Mouse (Mus musculus) midbrain, embryonic 11.5 days (tissue): ENCODE results near the gene Tenm4. TPM values are rescaled to one million over a fixed set of nuclear protein-coding genes. Genes with fewer than 3 reads are reported as not detected.

Experiments used
- ATAC-seq: fragments of 200-750 bp; cut with Nextera tagmentation; 2 replicates; pipeline ENCODE4 v1.8.0; 2017; ENCODE audit warnings: moderate TSS enrichment, moderate library complexity; ENCODE audit not compliant: low FRiP score
- DNase-seq: peaks from one replicate; pipeline ENCODE4 v3.0.0; 2015; ENCODE audit warnings: low spot score; ENCODE audit errors: missing footprints
- H3K27ac ChIP-seq: fragments of 300-500 bp; sonication (generic); 2 replicates; pipeline ENCODE4 v1.5.1; 2014; ENCODE audit warnings: low read depth, low read length
- H3K27me3 ChIP-seq: fragments of 300-500 bp; sonication (generic); 2 replicates; pipeline ENCODE4 v1.6.1; 2014; ENCODE audit warnings: mild to moderate bottlenecking, low read length, moderate library complexity, mixed read lengths; ENCODE audit not compliant: control insufficient read depth, insufficient read depth
- H3K36me3 ChIP-seq: fragments of 300-500 bp; sonication (generic); 2 replicates; pipeline ENCODE4 v1.6.1; 2014; ENCODE audit warnings: mild to moderate bottlenecking, low read length, moderate library complexity, mixed read lengths; ENCODE audit not compliant: control insufficient read depth, insufficient read depth
- H3K4me1 ChIP-seq: fragments of 300-500 bp; sonication (generic); 2 replicates; pipeline ENCODE4 v1.6.1; 2014; ENCODE audit warnings: low read length; ENCODE audit not compliant: control insufficient read depth, insufficient read depth
- H3K4me2 ChIP-seq: fragments of 300-500 bp; sonication (generic); 2 replicates; pipeline ENCODE4 v1.6.1; 2014; ENCODE audit warnings: mild to moderate bottlenecking, moderate library complexity
- H3K4me3 ChIP-seq: fragments of 300-500 bp; sonication (generic); 2 replicates; pipeline ENCODE4 v1.5.1; 2014; ENCODE audit warnings: low read depth, low read length
- H3K9ac ChIP-seq: fragments of 300-500 bp; sonication (generic); 2 replicates; pipeline ENCODE4 v1.6.1; 2014; ENCODE audit warnings: low read length
- H3K9me3 ChIP-seq: fragments of 300-500 bp; sonication (generic); 2 replicates; pipeline ENCODE4 v1.6.1; 2016; ENCODE audit warnings: low read length; ENCODE audit not compliant: control insufficient read depth
- WGBS: fragments of 180-500 bp; shearing (Covaris S2); extraction: QIAGEN DNeasy Blood & Tissue Kit; methylation state at CpG from one replicate; pipeline ENCODE4 v1.1.7; 2014; 5-methylcytosine and 5-hydroxymethylcytosine counted together
- polyA plus RNA-seq: library from polyadenylated mRNA; unstranded; fragments of >200 nt; fragmentation: Nextera tagmentation; extraction: Ambion mirVana; gene quantifications from 2 replicates; pipeline ENCODE4 v1.2.1, GENCODE M21; 2014

Gene Tenm4
- polyA plus RNA-seq, 1 experiment from 2014 or later = 24.8 TPM

DNA sequence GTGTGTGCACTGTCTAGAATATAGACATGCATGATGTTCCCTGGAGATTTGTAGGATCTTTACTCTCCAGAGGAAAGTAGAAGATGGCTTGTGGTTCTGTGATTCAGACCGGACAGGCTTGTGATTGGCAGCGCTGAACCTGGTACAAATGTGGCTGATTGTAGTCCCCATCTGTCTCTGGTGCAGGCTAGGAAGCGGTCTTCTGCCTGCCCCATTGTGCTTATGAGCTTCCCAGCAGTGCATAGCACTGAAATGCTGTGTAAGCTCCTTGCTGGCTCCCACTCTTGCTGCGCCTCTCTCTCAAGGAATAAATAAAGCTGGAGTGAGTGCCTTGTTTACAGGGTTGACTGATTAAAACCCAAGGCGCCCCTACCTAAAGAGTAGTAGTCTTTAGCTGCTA is 49.6 kb downstream of the Tenm4 start:
- Histone ChIP-seq H3K4me3 (no peak overlapping the region), H3K36me3 (no peaks in the 10 kb centered on the region), H3K4me1 (no peaks in the 10 kb centered on the region), H3K9me3 (no peaks in the 10 kb centered on the region), H3K27me3 (no peaks in the 10 kb centered on the region), H3K27ac (no peak overlapping the region), H3K9ac (no peak overlapping the region), H3K4me2 (no peak overlapping the region)
- DNase-seq = peak; percentile 78
- 68% methylated on average over 5 of the region's 5 CpGs for WGBS
- no peak for ATAC-seq

DNA sequence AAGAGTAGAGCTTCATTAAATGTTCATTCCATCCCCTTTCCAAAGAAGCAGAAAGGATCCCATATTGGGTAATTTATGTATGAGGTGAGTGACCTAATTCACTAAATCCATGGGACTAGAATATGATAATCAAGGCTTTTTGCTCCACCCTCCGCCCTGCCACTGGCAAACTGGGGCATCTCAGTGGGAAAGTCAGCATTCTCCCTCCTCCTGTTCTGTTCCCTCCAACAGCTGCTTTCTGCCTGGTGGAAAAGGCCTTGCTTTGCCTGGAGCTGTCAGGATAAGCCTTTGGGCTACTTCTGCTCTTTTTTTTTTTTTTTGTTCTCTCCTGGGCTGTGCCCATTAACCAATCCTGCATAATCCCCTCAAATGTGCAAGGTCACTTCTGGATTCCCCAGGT is 51.5 kb downstream of the Tenm4 start:
- WGBS = 82% methylated on average over 1 of the region's 1 CpGs
- no peak overlapping the region for H3K4me3 ChIP-seq

DNA sequence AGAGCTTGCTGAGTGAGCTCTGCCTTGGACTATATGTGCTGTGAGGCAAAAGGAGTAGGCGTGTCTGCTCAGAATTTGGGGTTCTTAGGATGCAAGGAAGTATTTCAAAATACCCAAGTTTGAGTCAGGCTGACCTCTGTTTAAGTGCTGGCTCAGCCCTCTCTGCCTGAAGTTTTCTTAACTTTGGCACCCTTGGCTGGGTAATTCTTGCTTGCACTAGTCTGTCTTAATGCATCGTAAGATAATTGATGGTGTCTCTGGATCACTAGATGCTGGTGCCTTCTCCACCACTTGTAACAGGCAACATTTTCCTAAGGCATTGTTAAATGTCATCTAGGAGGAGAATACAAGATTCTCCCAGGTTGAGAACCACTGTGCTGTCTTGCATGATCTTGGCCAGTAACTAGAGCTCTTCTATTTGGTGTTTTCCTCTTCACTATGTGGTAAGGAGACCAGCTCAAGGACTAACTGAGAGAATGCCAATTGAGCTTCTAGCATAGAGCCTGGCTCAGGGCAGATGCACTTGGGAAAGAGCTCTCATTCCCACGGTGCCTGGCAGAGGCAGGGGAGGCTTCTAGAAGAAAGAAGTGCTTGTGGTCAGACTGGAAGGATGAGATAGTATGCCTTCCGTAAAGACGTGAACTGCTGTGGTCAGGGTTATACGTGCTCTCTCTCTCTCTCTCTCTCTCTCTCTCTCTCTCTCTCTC is 57.7 kb downstream of the Tenm4 start:
- 85% methylated on average over 6 of the region's 6 CpGs for WGBS
- Histone ChIP-seq H3K4me1 (peaks cover 3% of the 10 kb centered on the region; the same call in 1 of the 2 replicates), H3K4me2 (no peak overlapping the region), H3K9me3 (no peaks in the 10 kb centered on the region), H3K36me3 (no peaks in the 10 kb centered on the region), H3K4me3 (no peak overlapping the region), H3K27ac (no peak overlapping the region), H3K9ac (no peak overlapping the region), H3K27me3 (no peaks in the 10 kb centered on the region)
- peak; percentile 79 for DNase-seq
- no peak for ATAC-seq

More for the DNA sequence above, 51.5 kb downstream of the Tenm4 start:
- ATAC-seq (no peak), DNase-seq (no peak)
- Histone ChIP-seq H3K27me3 (no peaks in the 10 kb centered on the region), H3K9me3 (no peaks in the 10 kb centered on the region), H3K27ac (no peak overlapping the region), H3K9ac (no peak overlapping the region), H3K4me2 (no peak overlapping the region), H3K36me3 (no peaks in the 10 kb centered on the region), H3K4me1 (no peaks in the 10 kb centered on the region)

DNA sequence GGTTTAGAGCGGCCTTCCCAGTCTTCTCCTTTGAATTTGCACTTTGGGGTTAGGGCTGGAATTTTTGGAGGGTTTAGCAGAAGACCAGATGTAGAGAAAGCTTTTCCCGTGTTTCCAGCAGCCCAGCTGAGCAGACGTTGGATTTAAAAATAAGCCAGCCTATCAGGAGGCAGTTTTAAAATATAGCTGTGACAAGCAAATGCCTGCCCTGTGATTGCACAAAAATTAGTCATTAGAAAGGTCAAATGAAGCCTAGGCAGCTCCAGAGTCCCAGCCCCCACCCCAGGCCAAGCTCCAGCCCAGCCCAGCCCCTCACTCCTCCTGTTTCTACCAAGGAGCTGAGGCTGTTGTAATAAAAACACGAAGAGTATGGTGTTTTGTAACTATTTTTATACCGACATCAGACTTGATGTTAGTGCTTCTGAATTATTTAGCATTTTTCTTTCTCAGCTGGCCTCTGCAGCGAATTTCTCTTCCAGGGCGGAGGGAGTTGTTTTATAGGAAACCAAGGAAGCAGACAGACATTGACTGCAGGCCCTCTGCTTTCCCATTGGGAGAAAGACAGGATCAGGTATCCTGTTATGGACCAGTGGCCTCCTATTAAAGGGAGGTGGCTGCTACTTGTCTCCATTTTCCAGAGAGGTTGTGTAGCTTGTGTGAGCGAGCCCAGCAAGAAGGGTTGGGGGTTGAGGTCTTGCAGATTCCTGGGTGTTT is 59.1 kb downstream of the Tenm4 start:
- no peak overlapping the region for H3K27ac ChIP-seq
- no peaks in the 10 kb centered on the region for H3K27me3 ChIP-seq
- no peak for ATAC-seq
- no peak overlapping the region for H3K4me2 ChIP-seq
- 71% methylated on average over 8 of the region's 8 CpGs for WGBS
- H3K36me3 ChIP-seq = no peaks in the 10 kb centered on the region
- no peak overlapping the region for H3K9ac ChIP-seq
- H3K4me3 ChIP-seq = no peak overlapping the region
- peaks cover 3% of the 10 kb centered on the region; the same call in 1 of the 2 replicates for H3K4me1 ChIP-seq
- peak; percentile 71 for DNase-seq
- no peaks in the 10 kb centered on the region for H3K9me3 ChIP-seq

DNA sequence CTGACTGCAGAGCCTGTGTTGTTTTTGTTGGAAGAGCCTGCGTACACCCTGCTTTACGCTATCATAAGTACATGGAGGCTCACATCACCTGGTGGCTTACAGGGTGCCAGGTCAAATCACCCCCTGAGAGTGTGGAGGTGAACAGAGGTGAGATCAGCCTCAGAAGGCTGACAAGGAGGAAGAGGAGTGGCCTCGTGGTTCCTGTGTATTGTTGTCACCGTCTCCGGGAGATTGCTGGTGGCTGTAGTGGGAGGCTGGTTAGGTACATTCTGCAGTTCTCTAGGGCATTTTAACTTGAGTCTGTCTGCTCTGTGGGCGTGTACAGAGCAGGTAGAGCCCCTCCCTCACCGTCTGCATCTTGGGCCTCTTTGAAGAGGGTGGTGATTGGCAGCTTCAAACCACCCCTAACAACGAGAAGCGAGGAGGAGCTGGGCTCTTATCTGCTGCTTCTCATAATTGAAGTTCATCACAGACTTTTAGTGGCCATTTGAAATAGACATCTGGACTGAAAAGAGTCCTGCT is 59.7 kb downstream of the Tenm4 start:
- DNase-seq (peak; percentile 64), ATAC-seq (no peak)
- H3K27me3 ChIP-seq = no peaks in the 10 kb centered on the region
- no peaks in the 10 kb centered on the region for H3K36me3 ChIP-seq
- H3K9ac ChIP-seq = no peak overlapping the region
- H3K4me1 ChIP-seq = peaks cover 3% of the 10 kb centered on the region; the same call in 1 of the 2 replicates
- 61% methylated on average over 9 of the region's 9 CpGs for WGBS
- no peak overlapping the region for H3K4me3 ChIP-seq
- H3K4me2 ChIP-seq = no peak overlapping the region
- no peak overlapping the region for H3K27ac ChIP-seq
- H3K9me3 ChIP-seq = no peaks in the 10 kb centered on the region

DNA sequence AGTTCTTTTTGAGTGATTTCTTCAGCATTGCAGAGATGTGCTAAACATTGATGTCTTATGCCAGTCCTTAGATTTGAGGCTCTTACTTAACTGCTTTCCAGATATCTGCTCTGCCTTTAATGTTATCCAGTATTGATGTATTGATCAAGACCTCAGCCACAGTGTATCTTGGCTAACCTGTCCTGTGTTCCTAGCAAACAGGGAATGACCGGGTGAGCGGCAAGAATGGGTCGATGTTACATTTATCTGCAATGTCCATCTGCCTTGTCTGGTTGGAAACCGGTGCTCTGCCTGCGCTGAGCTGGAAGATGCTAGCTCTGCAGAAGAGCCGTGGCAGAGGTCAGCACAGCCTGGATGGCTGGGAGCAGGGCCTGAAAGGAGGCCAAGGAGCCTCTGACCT is 64.8 kb downstream of the Tenm4 start:
- Histone ChIP-seq H3K4me3 (no peak overlapping the region), H3K27ac (no peak overlapping the region), H3K36me3 (no peaks in the 10 kb centered on the region), H3K4me1 (peaks cover under 1% of the 10 kb centered on the region; the same call in 1 of the 2 replicates), H3K27me3 (no peaks in the 10 kb centered on the region), H3K9me3 (no peaks in the 10 kb centered on the region; the same call in 1 of the 2 replicates), H3K4me2 (no peak overlapping the region), H3K9ac (no peak overlapping the region)
- peak; percentile 72 for DNase-seq
- 76% methylated on average over 6 of the region's 6 CpGs for WGBS
- no peak for ATAC-seq

DNA sequence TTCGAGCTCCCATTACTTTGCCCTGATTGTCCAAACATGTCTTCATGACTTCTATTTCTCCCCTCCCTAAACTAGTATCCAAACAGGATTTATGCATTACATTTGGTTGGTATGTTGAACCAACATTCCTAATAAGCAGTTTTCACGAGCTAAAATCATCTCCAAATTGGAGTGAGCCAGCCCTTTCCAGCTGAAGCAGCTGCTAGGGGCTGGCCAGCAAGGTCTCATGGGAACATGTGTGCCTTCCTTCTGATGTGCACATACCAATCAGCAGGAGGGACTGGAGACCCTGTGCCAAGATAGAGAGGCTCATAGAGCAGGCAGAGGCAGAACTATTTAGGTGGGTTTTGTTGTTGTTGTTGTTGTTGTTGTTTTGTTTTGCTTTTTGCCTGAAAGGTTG is 69.6 kb downstream of the Tenm4 start:
- Histone ChIP-seq H3K9me3 (no peaks in the 10 kb centered on the region; the same call in 1 of the 2 replicates), H3K27me3 (no peaks in the 10 kb centered on the region), H3K36me3 (no peaks in the 10 kb centered on the region), H3K4me3 (no peak overlapping the region), H3K4me2 (no peak overlapping the region), H3K4me1 (no peaks in the 10 kb centered on the region), H3K9ac (no peak overlapping the region), H3K27ac (no peak overlapping the region)
- DNase-seq = peak; percentile 79
- peak; percentile 54; the same call in 1 of the 2 replicates for ATAC-seq
- WGBS = 72% methylated on average over 2 of the region's 2 CpGs

DNA sequence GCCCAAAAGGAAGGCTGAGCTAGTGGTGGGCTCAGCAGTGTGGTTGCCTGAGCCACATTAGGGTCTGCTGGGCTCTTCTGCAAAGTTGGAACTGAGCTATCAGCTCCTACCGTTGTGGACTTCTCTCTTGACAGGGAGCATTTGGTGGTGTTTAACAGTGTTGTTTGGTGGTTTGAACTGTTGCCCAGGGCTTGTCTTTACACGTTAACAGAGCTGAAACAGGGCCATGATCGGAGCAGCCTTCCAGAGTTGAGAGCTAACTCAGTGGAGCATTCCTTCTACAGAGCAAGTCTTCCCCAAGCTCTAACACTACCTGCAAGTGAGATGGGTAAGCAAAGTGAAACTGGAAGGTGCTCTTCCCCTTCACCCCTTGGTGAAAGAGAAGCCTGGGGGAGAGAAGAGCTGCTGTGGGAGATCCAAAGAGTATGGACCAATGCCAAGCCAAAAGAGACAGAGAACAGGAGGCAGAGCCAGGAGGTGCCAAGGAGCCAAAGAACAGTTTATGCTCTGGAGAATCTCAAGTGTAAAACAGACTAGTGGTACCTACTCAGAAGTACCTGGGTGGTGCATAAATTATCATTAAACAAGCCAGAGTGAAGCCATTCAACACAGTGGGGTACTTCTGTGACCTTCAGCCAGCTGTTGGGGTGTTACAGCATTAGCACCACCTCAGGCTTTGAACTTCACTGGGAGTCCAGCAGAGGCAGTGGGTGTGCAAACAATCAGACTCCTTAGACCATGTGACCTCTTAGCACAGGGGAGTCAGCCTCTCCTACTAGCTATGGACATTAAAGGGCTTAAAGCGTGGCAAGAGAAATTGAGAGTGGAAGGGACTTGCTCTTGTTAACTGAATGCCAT is 71.5 kb downstream of the Tenm4 start:
- no peaks in the 10 kb centered on the region for H3K4me1 ChIP-seq
- no peak overlapping the region for H3K9ac ChIP-seq
- no peaks in the 10 kb centered on the region for H3K27me3 ChIP-seq
- H3K9me3 ChIP-seq = no peaks in the 10 kb centered on the region
- H3K4me2 ChIP-seq = no peak overlapping the region
- H3K4me3 ChIP-seq = no peak overlapping the region
- DNase-seq = peak; percentile 47
- no peak for ATAC-seq
- H3K36me3 ChIP-seq = no peaks in the 10 kb centered on the region
- H3K27ac ChIP-seq = no peak overlapping the region
- WGBS = 89% methylated on average over 4 of the region's 4 CpGs
